Mouse (Mus musculus) embryo, embryonic 11 days (tissue): ENCODE results near the gene Atg2b.
A peak's percentile ranks its signal among the peaks of the same experiment; 100 is the strongest.

Source experiments
- DNase-seq: peaks from one replicate; pipeline ENCODE4 v3.0.0-alpha.2; 2015

Atg2b gene

GRCm38 (mm10) chr12:105683933-105684901, 794 bp downstream of the Atg2b start, which contains the start of gene Gskip:
TSS of gene Gskip (plus strand) at chr12:105684829.
- DNase-seq = peak; percentile 60

DNA sequence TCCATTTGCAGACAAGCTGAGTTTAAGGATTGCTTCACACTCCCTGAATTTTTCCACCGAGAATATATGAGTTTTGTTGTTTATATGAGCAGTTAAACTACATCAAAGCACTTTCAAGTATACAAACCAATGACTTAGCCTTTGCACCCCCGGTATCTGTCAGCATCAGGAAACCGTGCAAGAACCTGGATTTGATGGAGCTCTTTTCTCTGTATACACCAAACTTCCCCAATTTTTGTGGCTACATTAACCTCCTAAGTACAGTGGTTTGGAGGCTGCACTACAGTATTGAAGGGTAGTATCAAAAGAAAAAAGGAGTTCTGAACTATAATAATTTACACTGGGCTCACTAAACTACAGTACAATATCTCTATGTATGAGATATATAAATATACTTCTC, 6.2 kb downstream of the Atg2b start:
- no peak for DNase-seq

- DNase-seq = no peak
Measured at GRCm38 (mm10) chr12:105678211-105678610, 6.8 kb downstream of the Atg2b start.

- DNase-seq = no peak
Measured at GRCm38 (mm10) chr12:105676274-105676673, 8.7 kb downstream of the Atg2b start.

DNA sequence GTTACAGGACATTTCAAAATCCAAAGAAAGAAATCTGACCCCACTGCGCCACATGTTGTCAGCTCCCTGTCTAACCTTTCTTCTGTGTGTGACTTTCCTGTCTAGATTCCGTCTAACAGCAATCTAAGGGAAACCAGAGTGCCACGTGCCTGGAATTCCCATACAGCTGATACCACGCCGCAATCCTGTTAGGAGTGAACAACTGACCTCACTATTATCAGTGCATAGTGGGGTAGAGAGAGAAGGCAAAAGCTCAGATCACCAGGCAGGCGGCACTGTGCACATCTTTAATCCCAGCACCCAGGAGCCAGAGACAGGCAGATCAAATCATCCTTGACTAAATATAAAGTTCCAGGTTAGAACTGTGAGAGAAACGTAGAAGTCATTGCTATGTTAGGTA, 29.2 kb downstream of the Atg2b start:
- DNase-seq = no peak

- DNase-seq = no peak
Measured at GRCm38 (mm10) chr12:105642770-105643321, 42.2 kb downstream of the Atg2b start.

DNA sequence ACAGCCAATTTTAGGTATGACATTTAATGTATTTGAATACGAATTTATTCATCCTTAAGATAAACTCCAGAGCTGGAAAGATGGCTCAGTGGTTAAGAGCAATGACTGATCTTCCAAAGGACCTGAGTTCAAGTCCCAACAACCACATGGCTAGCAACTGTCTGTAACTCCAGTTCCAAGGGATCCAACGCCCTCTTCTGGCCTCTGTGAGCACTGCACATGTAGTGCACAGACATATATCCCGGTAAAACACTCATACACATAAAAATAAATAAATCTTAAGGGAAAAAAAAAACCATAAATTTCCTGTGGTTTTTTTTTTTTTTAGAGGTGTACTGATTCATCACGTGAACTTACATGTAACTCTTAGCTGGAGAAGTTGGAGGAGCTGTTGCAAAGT, 47.5 kb downstream of the Atg2b start:
- DNase-seq = no peak

GRCm38 (mm10) chr12:105636551-105636950, 48.5 kb downstream of the Atg2b start:
- DNase-seq = no peak

GRCm38 (mm10) chr12:105634374-105635067, 50.5 kb downstream of the Atg2b start:
- DNase-seq = no peak

- DNase-seq = peak; percentile 23
Measured at GRCm38 (mm10) chr12:105625798-105626197, 59.2 kb downstream of the Atg2b start.

GRCm38 (mm10) chr12:105622981-105623539, 62.0 kb downstream of the Atg2b start:
- no peak for DNase-seq

GRCm38 (mm10) chr12:105622048-105622447, 63.0 kb downstream of the Atg2b start:
- no peak for DNase-seq

DNA sequence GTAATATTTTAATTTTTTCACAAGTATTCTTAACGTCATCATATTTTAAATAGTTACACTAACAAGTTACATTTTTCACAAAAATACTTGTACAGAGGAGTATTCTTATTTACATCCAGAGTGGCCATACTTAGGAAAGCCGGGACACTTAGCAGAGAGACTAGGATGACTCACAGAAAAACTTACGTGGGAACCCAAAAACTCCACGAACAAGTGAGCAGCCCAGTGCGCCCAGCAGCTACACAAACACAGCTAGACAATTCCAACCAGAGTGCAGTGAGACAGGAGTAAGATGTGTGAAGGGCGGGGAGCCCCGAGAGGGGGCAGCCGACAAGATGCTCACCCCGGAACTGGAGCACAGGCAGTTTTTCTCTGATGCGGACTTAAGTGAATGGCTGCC, 71.5 kb downstream of the Atg2b start:
- DNase-seq = no peak

DNA sequence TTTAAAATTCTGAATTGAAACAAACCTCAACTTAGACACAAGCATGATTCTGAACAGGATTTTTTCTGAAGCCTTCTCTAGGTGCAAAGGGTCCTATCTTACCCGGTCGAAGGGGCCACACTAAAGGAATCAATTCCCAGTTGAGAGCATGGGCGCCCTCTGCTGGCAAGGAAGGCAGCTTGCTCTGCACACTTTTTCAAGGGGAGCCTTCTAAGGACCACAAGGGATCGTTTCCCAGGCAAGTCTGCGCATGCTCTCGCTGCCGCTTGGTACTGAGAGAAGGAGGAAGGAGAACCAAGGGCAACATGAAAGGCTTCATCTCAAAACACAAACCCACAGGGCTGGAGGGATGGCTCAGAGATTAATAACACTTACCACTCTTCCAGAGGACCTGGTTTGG, 73.3 kb downstream of the Atg2b start:
- peak; percentile 92 for DNase-seq

- no peak for DNase-seq
Measured at GRCm38 (mm10) chr12:105611045-105611444, 74.0 kb downstream of the Atg2b start.

DNA sequence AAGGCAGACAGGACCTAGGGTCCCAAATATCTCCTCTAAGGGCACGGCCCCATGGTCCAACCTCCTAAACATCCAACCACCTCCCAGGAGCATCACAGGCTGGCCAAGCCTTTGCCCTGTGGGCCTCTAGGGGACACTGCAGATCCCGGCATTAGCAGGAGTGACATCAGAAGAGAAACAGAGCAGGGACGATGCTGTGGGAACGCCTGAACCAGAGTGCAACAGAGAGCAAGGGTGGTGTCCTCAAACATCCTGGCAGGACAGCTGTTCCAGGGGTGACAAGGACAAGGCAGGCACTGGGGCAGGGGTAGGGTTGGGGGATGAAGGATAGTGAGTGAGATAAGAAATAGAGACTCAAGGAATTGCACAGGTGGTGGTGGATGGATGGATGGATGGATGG, 78.1 kb downstream of the Atg2b start:
- DNase-seq = no peak

DNA sequence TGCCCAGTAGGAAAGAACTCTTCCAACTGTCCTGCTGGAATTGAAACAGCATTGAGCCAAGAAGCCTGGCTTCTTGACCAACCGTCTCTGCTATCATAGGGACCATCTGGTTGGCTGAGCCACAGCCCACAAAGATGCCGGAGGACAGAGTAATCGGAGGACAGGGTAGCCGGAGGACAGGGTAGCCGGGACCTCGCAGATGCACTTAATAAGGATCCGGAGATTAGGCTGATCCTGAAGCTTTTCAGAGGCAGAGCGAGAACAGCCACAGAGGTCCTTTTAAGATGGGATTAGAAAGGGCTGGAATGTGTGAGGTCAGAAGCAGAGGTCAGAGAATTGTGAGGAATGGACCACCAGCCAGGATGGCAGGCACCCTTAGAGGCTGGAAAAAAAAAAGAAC, 79.8 kb downstream of the Atg2b start:
- peak; percentile 40 for DNase-seq

- no peak for DNase-seq
Measured at GRCm38 (mm10) chr12:105603904-105604303, 81.1 kb downstream of the Atg2b start.

GRCm38 (mm10) chr12:105602581-105603210, 82.3 kb downstream of the Atg2b start, which contains the start of gene Bdkrb1:
TSS of gene Bdkrb1 (plus strand) at chr12:105603085.
- no peak for DNase-seq

DNA sequence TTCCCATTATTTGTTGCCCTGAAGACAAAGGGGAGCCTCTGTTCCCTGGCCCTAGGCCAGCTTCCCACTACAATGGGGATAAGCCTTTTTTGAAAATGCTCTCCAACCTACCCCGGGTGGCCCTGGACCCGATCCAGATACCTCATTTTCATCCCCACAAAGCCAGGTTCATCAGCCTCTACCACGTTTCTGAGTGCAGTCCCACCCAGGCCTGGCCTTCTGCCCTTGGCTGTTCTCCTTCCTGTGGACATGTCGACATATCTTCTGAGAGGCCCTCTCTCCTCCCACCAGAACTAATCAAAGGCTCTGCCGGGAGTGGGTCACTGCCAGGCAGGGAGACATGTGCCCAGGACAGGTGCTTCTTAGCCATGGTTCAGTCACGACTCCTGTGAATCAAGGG, 83.4 kb downstream of the Atg2b start:
- no peak for DNase-seq

DNA sequence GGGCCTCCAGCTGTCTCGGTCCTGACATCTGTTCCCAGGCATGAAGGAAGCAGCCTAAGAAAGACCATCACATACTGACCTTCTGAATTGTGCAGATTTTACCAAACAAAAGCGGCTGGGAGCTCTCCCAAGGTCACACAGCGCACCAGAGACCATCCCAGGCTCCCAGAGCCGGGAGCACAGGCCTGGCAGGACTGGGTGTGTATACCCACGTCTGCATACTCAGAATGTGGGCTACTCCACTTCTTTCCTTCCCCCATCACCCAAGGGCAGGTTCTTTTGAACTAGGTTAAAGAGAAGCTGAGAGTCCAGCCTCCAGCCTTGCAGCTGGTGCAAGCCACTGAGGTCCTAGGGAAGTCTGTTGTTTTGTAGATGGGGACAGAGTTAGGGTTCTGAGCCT, 85.9 kb downstream of the Atg2b start:
- DNase-seq = no peak

GRCm38 (mm10) chr12:105598503-105598902, 86.5 kb downstream of the Atg2b start:
- no peak for DNase-seq

DNA sequence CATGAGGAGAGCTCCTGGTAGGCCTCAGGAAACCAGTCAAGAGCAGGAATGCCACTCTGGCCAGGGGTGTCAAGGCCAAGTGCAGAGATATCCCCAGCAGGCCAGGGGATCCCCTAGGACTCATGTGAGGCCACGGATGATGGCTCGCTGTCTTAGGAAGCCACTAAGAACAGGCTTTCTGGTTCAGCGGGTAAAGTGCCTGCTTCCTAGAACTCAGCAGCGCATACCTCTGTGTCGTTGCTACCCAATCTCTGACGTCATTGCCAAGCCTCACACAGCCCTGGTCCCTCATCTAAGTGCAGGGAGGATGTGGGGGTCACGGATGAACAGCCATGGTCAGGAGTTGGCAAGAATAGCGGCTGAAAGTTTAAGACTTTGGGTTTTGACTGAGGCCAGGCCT, 87.9 kb downstream of the Atg2b start:
- no peak for DNase-seq
